Mouse (Mus musculus): Measurements from ENCODE around the gene Prss12. TPM values are rescaled to one million over a fixed set of nuclear protein-coding genes. Genes with fewer than 3 reads are reported as not detected.

The Prss12 gene
- polyA plus RNA-seq, 1 experiment from 2014 or later, result 4.2 TPM

DNA sequence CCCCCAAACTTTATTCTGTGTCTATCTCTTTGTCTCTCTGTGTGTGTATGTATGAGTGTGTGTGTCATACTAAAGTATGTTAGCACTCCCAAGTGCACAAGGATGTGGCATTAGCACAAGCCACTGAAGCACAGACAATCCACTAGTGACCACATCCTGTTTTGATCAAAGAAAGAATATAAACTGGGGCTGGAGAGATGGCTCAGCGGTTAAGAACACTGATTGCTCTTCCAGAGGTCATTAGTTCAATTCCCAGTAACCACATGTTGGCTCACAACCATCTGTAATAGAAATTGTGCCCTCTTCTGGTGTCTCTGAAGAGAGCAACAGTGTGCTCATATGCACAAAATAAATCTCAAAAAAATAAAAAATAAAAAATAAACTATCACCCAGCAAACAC lies 12.8 kb downstream of the Prss12 start:
- 61% methylated on average over 1 of the region's 1 CpGs for WGBS
- Histone ChIP-seq H3K9me3 (ENCODE audit: control insufficient read depth, low read length) (no peaks in the 10 kb centered on the region), H3K27ac (ENCODE audit: low read depth, low read length) (no peak overlapping the region), H3K36me3 (ENCODE audit: control insufficient read depth, insufficient read depth, low read length) (no peaks in the 10 kb centered on the region), H3K4me2 (replicated peaks; ENCODE audit: low read depth, low read length) (no peak overlapping the region), H3K4me3 (ENCODE audit: low read depth, low read length) (no peak overlapping the region), H3K9ac (ENCODE audit: low read depth, low read length) (no peak overlapping the region), H3K4me1 (replicated peaks; ENCODE audit: control insufficient read depth, insufficient read depth, low read length) (no peaks in the 10 kb centered on the region), H3K27me3 (ENCODE audit: control insufficient read depth, insufficient read depth, low read length) (no peaks in the 10 kb centered on the region)
- ATAC-seq (ENCODE audit: low FRiP score), result no peak
- no peak for DNase-seq (ENCODE audit: low spot score)

DNA sequence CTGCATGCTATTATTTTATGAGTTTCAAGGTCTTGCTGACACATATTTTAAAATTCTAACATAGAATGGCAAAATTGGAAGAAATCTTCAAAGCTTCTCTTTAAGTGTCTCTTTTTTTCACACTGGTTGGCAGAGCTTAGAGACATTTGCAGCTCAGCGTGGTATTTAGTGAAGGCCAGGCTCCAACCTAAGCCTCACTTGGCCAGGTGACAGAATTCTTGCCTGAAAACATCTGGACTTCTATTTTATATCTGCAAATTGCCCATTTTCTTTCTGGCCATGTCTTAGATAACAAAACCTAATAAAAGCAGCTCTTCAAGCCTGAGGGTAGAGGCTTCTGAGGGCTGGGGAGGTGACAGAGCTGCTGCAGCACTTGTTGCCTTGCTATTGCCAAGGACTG lies 13.7 kb downstream of the Prss12 start:
- Histone ChIP-seq H3K27ac (ENCODE audit: low read depth, low read length) (no peak overlapping the region), H3K9ac (ENCODE audit: low read depth, low read length) (no peak overlapping the region), H3K4me1 (replicated peaks; ENCODE audit: control insufficient read depth, insufficient read depth, low read length) (no peaks in the 10 kb centered on the region), H3K9me3 (ENCODE audit: control insufficient read depth, low read length) (no peaks in the 10 kb centered on the region), H3K4me2 (replicated peaks; ENCODE audit: low read depth, low read length) (no peak overlapping the region), H3K4me3 (ENCODE audit: low read depth, low read length) (no peak overlapping the region), H3K27me3 (ENCODE audit: control insufficient read depth, insufficient read depth, low read length) (no peaks in the 10 kb centered on the region), H3K36me3 (ENCODE audit: control insufficient read depth, insufficient read depth, low read length) (no peaks in the 10 kb centered on the region)
- DNase-seq (ENCODE audit: low spot score), result no peak
- no peak for ATAC-seq (ENCODE audit: low FRiP score)
- WGBS, result 74% methylated on average over 1 of the region's 1 CpGs

DNA sequence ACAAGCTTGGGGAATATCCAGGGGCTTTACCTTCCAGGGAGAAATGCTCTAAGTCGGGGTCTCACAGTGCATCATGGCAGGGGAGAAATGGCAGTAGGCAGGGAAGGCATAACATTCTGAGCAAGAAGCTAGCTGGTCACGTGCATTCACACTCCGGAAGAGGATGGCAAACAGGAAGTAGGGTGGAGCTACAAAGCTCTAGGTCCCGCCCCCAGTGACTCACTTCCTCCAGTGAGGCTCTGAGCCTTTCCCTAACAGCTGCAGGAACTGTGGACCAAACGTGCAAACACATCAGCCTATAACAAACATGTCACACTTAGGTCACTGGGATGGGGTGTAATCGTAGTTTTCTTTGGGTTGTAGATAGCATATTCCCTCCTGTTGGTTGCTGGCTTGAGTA lies 15.6 kb downstream of the Prss12 start:
- ATAC-seq (ENCODE audit: low FRiP score), result no peak
- 87% methylated on average over 6 of the region's 6 CpGs for WGBS
- Histone ChIP-seq H3K9ac (ENCODE audit: low read depth, low read length) (no peak overlapping the region), H3K9me3 (ENCODE audit: control insufficient read depth, low read length) (no peaks in the 10 kb centered on the region), H3K27ac (ENCODE audit: low read depth, low read length) (no peak overlapping the region), H3K36me3 (ENCODE audit: control insufficient read depth, insufficient read depth, low read length) (no peaks in the 10 kb centered on the region), H3K4me1 (replicated peaks; ENCODE audit: control insufficient read depth, insufficient read depth, low read length) (no peaks in the 10 kb centered on the region), H3K4me3 (ENCODE audit: low read depth, low read length) (no peak overlapping the region), H3K4me2 (replicated peaks; ENCODE audit: low read depth, low read length) (no peak overlapping the region), H3K27me3 (ENCODE audit: control insufficient read depth, insufficient read depth, low read length) (no peaks in the 10 kb centered on the region)
- no peak for DNase-seq (ENCODE audit: low spot score)

DNA sequence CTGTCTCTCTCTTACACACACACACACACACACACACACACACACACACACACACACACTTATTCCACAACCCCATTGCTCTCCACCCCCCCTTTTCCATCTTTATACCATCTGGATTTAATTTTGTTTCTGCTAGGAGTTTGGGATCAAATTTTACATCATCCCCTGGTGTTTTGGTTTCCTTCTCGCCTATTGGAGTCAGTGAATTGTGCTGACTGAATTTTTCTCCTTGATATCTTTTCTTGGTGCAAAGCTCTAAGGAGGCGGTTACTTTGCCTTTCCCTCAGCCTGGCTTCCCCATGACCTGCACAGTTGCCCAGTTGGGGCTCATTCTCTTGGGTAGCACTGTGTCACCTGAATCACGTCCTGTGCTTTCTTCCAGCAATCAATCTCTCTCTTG lies 30.1 kb downstream of the Prss12 start:
- no peaks in the 10 kb centered on the region for H3K27me3 ChIP-seq (ENCODE audit: control insufficient read depth, insufficient read depth, low read length)
- DNase-seq (ENCODE audit: low spot score), result no peak
- no peaks in the 10 kb centered on the region for H3K9me3 ChIP-seq (ENCODE audit: control insufficient read depth, low read length)
- H3K4me1 ChIP-seq (replicated peaks; ENCODE audit: control insufficient read depth, insufficient read depth, low read length), result no peaks in the 10 kb centered on the region
- H3K9ac ChIP-seq (ENCODE audit: low read depth, low read length), result no peak overlapping the region
- no peak overlapping the region for H3K4me3 ChIP-seq (ENCODE audit: low read depth, low read length)
- H3K4me2 ChIP-seq (replicated peaks; ENCODE audit: low read depth, low read length), result no peak overlapping the region
- no peak for ATAC-seq (ENCODE audit: low FRiP score)
- no peak overlapping the region for H3K27ac ChIP-seq (ENCODE audit: low read depth, low read length)
- H3K36me3 ChIP-seq (ENCODE audit: control insufficient read depth, insufficient read depth, low read length), result no peaks in the 10 kb centered on the region
- 65% methylated on average over 3 of the region's 3 CpGs for WGBS

DNA sequence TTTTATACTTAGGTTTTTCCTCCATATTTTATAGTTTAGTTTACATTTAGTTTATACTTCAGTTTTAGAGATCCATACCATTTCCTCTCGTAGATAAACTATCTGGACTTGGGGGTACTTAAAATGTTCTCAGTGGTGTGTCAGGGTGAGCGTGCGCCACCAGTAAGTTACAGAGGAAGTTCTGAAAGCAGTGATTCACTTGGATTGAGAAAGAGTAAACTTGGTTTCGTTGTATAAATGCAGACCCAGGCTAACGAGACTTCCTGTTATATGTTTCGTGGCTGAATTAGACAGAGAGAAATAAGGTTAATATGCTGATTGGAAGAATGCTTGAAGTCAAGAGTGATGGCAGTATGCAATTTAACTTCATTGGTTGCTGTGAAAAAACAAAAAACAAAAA lies 34.6 kb downstream of the Prss12 start:
- ATAC-seq (ENCODE audit: low FRiP score), result no peak
- H3K27ac ChIP-seq (ENCODE audit: low read depth, low read length), result no peak overlapping the region
- H3K4me2 ChIP-seq (replicated peaks; ENCODE audit: low read depth, low read length), result no peak overlapping the region
- WGBS, result 92% methylated on average over 6 of the region's 6 CpGs
- H3K9ac ChIP-seq (ENCODE audit: low read depth, low read length), result no peak overlapping the region
- no peaks in the 10 kb centered on the region for H3K27me3 ChIP-seq (ENCODE audit: control insufficient read depth, insufficient read depth, low read length)
- no peaks in the 10 kb centered on the region for H3K36me3 ChIP-seq (ENCODE audit: control insufficient read depth, insufficient read depth, low read length)
- H3K4me3 ChIP-seq (ENCODE audit: low read depth, low read length), result no peak overlapping the region
- H3K4me1 ChIP-seq (replicated peaks; ENCODE audit: control insufficient read depth, insufficient read depth, low read length), result no peaks in the 10 kb centered on the region
- H3K9me3 ChIP-seq (ENCODE audit: control insufficient read depth, low read length), result no peaks in the 10 kb centered on the region
- no peak for DNase-seq (ENCODE audit: low spot score)

DNA sequence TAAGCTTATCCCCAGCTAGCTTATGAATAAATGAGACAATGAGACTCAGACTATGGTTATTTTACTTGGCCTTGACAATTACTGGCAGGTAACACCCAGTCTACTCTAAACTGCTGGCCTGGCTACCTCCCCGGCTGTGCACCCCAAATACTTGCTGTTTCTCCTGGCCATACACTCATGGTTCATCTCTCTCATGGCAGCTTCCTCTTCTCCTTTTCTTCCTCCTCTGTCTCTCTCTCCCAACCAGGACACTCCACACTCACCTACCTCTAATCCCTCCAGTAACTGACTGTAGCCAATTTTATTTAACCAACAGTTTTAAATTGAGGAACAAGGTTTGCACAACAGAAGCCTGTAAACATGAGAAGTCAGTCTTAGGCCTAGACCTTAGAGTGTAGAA lies 45.1 kb downstream of the Prss12 start:
- H3K9ac ChIP-seq (ENCODE audit: low read depth, low read length), result no peak overlapping the region
- no peak overlapping the region for H3K27ac ChIP-seq (ENCODE audit: low read depth, low read length)
- no peak overlapping the region for H3K4me2 ChIP-seq (replicated peaks; ENCODE audit: low read depth, low read length)
- H3K36me3 ChIP-seq (ENCODE audit: control insufficient read depth, insufficient read depth, low read length), result no peaks in the 10 kb centered on the region
- no peak for ATAC-seq (ENCODE audit: low FRiP score)
- WGBS, result 95% methylated on average over 1 of the region's 1 CpGs
- H3K4me1 ChIP-seq (replicated peaks; ENCODE audit: control insufficient read depth, insufficient read depth, low read length), result no peaks in the 10 kb centered on the region
- no peak for DNase-seq (ENCODE audit: low spot score)
- no peaks in the 10 kb centered on the region for H3K9me3 ChIP-seq (ENCODE audit: control insufficient read depth, low read length)
- no peak overlapping the region for H3K4me3 ChIP-seq (ENCODE audit: low read depth, low read length)
- no peaks in the 10 kb centered on the region for H3K27me3 ChIP-seq (ENCODE audit: control insufficient read depth, insufficient read depth, low read length)

DNA sequence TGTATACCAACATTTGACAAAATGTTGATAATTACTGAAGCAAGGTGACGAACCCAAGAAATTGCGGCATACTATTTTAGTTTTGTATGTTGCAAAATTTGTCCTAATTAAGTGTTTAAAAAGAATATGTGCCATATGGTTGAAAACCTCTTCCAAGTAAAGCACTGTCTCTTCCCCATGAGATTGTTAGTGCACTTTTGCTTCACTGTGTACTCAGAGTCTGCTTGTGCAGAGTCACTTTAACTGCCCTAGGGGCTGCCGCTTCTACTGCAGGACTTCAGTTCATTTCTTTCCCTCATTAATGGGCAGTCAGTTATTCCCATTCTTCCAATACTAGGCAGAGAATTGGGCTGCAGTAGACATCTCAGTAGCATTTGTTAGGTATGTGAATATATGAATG lies 46.5 kb downstream of the Prss12 start:
- no peak overlapping the region for H3K9ac ChIP-seq (ENCODE audit: low read depth, low read length)
- ATAC-seq (ENCODE audit: low FRiP score) (no peak), DNase-seq (ENCODE audit: low spot score) (no peak)
- no peak overlapping the region for H3K4me2 ChIP-seq (replicated peaks; ENCODE audit: low read depth, low read length)
- no peak overlapping the region for H3K4me3 ChIP-seq (ENCODE audit: low read depth, low read length)
- no peaks in the 10 kb centered on the region for H3K4me1 ChIP-seq (replicated peaks; ENCODE audit: control insufficient read depth, insufficient read depth, low read length)
- no peaks in the 10 kb centered on the region for H3K9me3 ChIP-seq (ENCODE audit: control insufficient read depth, low read length)
- 86% methylated on average over 3 of the region's 3 CpGs for WGBS
- H3K36me3 ChIP-seq (ENCODE audit: control insufficient read depth, insufficient read depth, low read length), result no peaks in the 10 kb centered on the region
- H3K27ac ChIP-seq (ENCODE audit: low read depth, low read length), result no peak overlapping the region
- no peaks in the 10 kb centered on the region for H3K27me3 ChIP-seq (ENCODE audit: control insufficient read depth, insufficient read depth, low read length)

DNA sequence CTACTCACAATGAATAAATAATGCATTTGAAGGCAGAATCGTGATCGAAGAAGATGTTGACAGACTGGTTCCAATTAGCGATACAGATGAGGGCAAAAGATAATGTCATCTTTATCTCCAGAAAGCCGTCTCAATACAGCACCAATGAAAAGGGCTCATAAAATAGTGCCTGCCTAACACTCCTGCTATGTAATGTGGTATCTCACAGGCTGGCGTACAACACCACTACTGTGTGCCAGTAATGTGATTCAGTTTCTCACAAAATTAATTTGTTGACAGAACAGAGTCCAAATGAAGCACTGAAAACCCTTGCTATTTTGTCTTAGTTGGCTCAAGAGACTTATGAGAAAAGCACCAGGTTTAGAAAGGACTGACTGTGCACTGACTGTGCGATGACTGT lies 48.4 kb downstream of the Prss12 start:
- no peaks in the 10 kb centered on the region for H3K27me3 ChIP-seq (ENCODE audit: control insufficient read depth, insufficient read depth, low read length)
- no peak overlapping the region for H3K9ac ChIP-seq (ENCODE audit: low read depth, low read length)
- H3K4me1 ChIP-seq (replicated peaks; ENCODE audit: control insufficient read depth, insufficient read depth, low read length), result no peaks in the 10 kb centered on the region
- no peaks in the 10 kb centered on the region for H3K9me3 ChIP-seq (ENCODE audit: control insufficient read depth, low read length)
- no peak overlapping the region for H3K4me3 ChIP-seq (ENCODE audit: low read depth, low read length)
- 82% methylated on average over 6 of the region's 6 CpGs for WGBS
- H3K36me3 ChIP-seq (ENCODE audit: control insufficient read depth, insufficient read depth, low read length), result no peaks in the 10 kb centered on the region
- no peak overlapping the region for H3K4me2 ChIP-seq (replicated peaks; ENCODE audit: low read depth, low read length)
- DNase-seq (ENCODE audit: low spot score) (no peak), ATAC-seq (ENCODE audit: low FRiP score) (no peak)
- H3K27ac ChIP-seq (ENCODE audit: low read depth, low read length), result no peak overlapping the region

DNA sequence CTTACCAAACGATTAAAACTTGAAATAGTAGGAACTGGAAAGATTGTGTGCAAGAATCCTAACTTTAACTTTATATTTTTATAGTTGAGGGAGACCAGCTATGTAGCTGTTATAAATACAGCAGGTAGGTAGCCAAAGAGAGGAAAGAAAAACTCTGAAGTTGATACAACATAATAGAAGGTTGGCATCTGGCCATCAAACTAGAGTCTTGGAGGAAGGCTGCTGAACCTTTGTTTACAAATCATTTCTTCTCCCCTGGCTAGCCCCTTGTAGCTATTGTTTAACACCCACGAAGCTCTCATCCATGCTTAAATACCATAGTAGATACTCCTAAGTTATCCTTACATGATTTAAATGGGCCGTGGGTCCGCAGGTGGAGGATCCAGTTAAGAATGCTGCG lies 52.1 kb downstream of the Prss12 start:
- H3K4me1 ChIP-seq (replicated peaks; ENCODE audit: control insufficient read depth, insufficient read depth, low read length), result no peaks in the 10 kb centered on the region
- H3K9me3 ChIP-seq (ENCODE audit: control insufficient read depth, low read length), result no peaks in the 10 kb centered on the region
- no peaks in the 10 kb centered on the region for H3K27me3 ChIP-seq (ENCODE audit: control insufficient read depth, insufficient read depth, low read length)
- no peaks in the 10 kb centered on the region for H3K36me3 ChIP-seq (ENCODE audit: control insufficient read depth, insufficient read depth, low read length)
- 88% methylated on average over 5 of the region's 5 CpGs for WGBS
- H3K27ac ChIP-seq (ENCODE audit: low read depth, low read length), result no peak overlapping the region
- H3K4me2 ChIP-seq (replicated peaks; ENCODE audit: low read depth, low read length), result no peak overlapping the region
- H3K4me3 ChIP-seq (ENCODE audit: low read depth, low read length), result no peak overlapping the region
- ATAC-seq (ENCODE audit: low FRiP score), result no peak
- DNase-seq (ENCODE audit: low spot score), result no peak
- no peak overlapping the region for H3K9ac ChIP-seq (ENCODE audit: low read depth, low read length)
